Mouse (Mus musculus): Measurements from ENCODE around the gene Cnot10.

- no peak for TF ChIP-seq POLR2A (IDR thresholded peaks at IDR 0.05; ENCODE audit: borderline replicate concordance, control insufficient read depth, low read depth, low read length)
- TF ChIP-seq CTCF (IDR thresholded peaks at IDR 0.05; ENCODE audit: control insufficient read depth, insufficient read depth, low read length), result no peak
Observed at GRCm38 (mm10) chr9:114624178-114624577, 15.8 kb downstream of the Cnot10 start.
